Mouse (Mus musculus) testis, postnatal 10 days (tissue): ENCODE results near the gene Kdm1a.

ENCODE experiments used
- DNase-seq: peaks from one replicate; pipeline ENCODE4 v3.0.0; 2021; ENCODE audit warnings: low spot score

Kdm1a gene

GRCm38 (mm10) chr4:136602018-136602554 is 437 bp downstream of the Kdm1a start:
- DNase-seq: peak; percentile 65

GRCm38 (mm10) chr4:136601476-136601875 is 1.0 kb downstream of the Kdm1a start:
- DNase-seq: peak; percentile 85

- DNase-seq: no peak
Measured at GRCm38 (mm10) chr4:136600536-136600935, 2.0 kb downstream of the Kdm1a start.

- no peak for DNase-seq
Measured at GRCm38 (mm10) chr4:136599869-136600268, 2.7 kb downstream of the Kdm1a start.

GRCm38 (mm10) chr4:136598268-136598876 is 4.2 kb downstream of the Kdm1a start:
- DNase-seq: no peak

GRCm38 (mm10) chr4:136595221-136595620 is 7.3 kb downstream of the Kdm1a start:
- no peak for DNase-seq

GRCm38 (mm10) chr4:136594006-136594405 is 8.5 kb downstream of the Kdm1a start:
- no peak for DNase-seq

GRCm38 (mm10) chr4:136592111-136592510 is 10.4 kb downstream of the Kdm1a start:
- DNase-seq: no peak

- no peak for DNase-seq
Measured at GRCm38 (mm10) chr4:136588003-136588402, 14.5 kb downstream of the Kdm1a start.

GRCm38 (mm10) chr4:136587221-136587827 is 15.2 kb downstream of the Kdm1a start:
- no peak for DNase-seq

- no peak for DNase-seq
Measured at GRCm38 (mm10) chr4:136581885-136582284, 20.6 kb downstream of the Kdm1a start.

GRCm38 (mm10) chr4:136569998-136570397 is 32.5 kb downstream of the Kdm1a start:
- DNase-seq: no peak

- no peak for DNase-seq
Measured at GRCm38 (mm10) chr4:136568629-136569028, 33.9 kb downstream of the Kdm1a start.

GRCm38 (mm10) chr4:136562755-136563154 is 39.8 kb downstream of the Kdm1a start:
- no peak for DNase-seq

- DNase-seq: no peak
Measured at GRCm38 (mm10) chr4:136560270-136560991, 42.1 kb downstream of the Kdm1a start.

- no peak for DNase-seq
Measured at GRCm38 (mm10) chr4:136559690-136560089, 42.8 kb downstream of the Kdm1a start.

GRCm38 (mm10) chr4:136557638-136558037 is 44.9 kb downstream of the Kdm1a start:
- no peak for DNase-seq

GRCm38 (mm10) chr4:136553108-136553507 is 49.4 kb downstream of the Kdm1a start:
- no peak for DNase-seq

GRCm38 (mm10) chr4:136548381-136548801 is 54.1 kb downstream of the Kdm1a start:
- DNase-seq: peak; percentile 52

- DNase-seq: no peak
Measured at GRCm38 (mm10) chr4:136547721-136548120, 54.8 kb downstream of the Kdm1a start.

- DNase-seq: no peak
Measured at GRCm38 (mm10) chr4:136546279-136547045, 56.1 kb downstream of the Kdm1a start.

GRCm38 (mm10) chr4:136545151-136545550 is 57.4 kb downstream of the Kdm1a start:
- no peak for DNase-seq
